Mouse (Mus musculus): ENCODE data around the gene B9d1. TPM values are rescaled to one million over a fixed set of nuclear protein-coding genes. Genes with fewer than 3 reads are reported as not detected.

B9d1 gene
- polyA plus RNA-seq (2012; ENCODE audit: low replicate concordance) = 0.84 and 1.7 TPM in 2 replicates

DNA sequence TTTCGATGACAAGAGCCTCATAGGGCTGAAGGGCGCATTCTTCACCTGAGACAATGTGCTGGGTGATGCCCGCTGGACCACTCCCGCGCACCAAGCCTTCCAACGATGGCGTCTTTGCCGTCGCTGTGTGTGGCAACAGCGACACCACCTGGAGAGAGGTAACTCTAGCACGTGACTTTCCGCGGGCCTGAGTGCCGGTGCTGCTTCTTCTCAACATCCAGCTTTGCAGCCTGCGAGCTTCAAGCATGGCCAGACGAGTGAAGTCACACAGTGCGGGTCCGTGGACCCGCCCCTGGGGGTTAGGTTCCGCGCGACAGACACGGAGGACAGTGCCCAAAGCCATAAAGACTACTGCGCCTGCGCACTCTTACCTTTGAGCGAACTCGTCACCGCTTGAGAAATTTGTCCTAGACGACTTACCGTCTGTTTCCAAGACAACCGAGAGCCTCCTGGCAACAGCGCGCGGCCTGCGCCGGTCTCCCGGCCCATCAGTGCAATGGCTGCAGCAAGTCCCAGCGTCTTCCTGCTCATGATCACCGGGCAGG lies at the start of gene B9d1:
B9d1 (plus strand) TSS at position 432 of the 545 bp plus-strand sequence.

DNA sequence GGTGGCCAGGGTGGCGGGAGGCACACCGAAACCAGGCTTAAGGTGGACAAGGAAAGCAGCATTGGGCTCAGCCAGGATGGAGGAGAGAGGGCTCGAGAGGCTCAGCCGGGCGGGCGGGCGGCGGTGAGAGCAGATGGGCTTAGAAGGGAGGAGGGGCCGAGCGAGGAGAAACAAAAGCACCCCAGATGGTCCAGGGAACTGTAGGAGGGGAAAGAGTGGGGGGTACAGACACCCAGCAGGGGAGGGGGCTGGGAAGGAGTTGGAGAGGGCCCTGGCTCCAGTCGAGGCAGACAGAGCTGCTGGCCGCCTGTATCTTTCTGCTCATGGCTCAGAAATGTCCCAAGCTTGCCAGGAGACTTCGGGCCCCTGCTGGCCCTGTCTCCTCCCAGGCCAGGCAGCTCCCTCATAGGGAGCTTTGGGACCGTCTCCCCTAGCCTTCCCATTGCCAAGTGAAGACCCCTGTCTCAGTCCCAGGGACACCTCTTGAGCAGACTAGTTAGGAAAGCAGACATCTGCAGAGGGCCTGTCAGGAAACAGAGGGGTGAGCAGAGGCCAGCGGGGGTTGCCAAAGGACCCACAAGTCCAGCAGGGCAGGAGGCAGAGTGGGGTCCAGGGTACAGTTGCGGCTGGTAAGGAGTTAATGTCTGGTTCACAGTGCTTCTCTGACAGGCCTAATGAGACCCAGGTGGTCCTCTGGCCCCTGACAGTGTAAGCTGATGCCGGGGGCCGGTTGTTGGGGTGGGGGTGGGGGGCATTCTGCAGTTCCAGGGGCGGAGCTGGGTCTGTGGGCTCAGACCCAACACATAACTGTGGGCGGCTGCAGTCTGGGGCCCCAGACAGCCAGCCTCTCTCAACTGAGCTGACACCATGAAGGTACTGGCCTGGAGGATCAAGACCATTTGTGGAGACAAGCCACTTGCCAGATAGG lies 20.1 kb upstream of the B9d1 start, which contains the start of gene Mfap4:
Mfap4 (plus strand) TSS at position 819 of the 928 bp plus-strand sequence.

DNA sequence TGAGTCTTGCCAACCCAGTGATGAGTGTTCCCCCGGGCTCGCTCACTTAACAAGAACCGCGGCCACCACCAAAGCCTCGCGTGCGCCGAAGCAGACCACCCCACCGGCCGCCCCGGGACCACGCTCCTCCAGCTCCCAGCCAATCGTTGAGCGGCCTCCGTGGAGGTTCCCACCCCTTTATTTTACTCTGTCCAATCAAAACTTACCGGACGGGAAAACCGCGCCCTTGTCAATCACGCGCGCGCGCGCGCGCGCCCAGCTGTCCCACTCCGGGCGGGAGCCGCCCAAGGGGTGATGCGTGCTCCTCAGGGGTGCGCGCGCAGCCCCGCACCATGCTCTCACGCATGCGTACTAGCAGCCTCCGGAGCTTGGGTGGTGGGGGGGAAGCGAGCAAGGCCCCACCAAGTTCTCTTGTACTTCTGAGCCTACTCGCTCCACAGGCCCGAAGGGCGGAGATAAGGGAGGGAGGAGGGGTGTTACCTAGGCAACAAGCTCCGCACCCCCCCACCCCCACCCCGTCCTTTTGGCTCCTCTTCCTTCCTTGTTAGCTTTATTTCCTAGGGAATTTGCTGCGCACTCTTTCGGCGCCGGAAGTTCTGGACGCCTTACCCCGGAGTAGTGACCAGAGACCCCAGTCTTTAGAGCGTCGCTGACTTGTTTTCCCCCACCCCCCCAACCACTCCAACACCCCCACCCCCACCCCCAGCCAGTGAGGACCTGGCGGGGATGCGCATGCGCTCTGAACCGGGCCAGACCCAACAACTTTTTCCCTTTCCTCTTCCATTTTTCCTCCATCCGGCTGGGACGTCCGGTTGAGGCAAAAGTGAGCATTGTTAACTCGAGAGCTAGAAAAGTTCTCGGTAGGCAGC lies 10.6 kb upstream of the B9d1 start, which contains the start of gene Mapk7:
Mapk7 (minus strand) TSS at position 278 of the 869 bp plus-strand sequence.

Other genes with a start within 250 kb of the B9d1 start
- 15.0 and 22.0 TPM in 2 replicates for gene Aldh3a2, start 237.7 kb upstream of the B9d1 start, polyA plus RNA-seq (2012; ENCODE audit: low replicate concordance)
- gene Slc47a2, start 162.3 kb upstream of the B9d1 start, polyA plus RNA-seq (2012; ENCODE audit: low replicate concordance) = not detected in 2 replicates
- gene Slc47a1, start 126.8 kb upstream of the B9d1 start, polyA plus RNA-seq (2012; ENCODE audit: low replicate concordance) = not detected in 2 replicates
- not detected in 2 replicates for gene Rnf112, start 51.0 kb upstream of the B9d1 start, polyA plus RNA-seq (2012; ENCODE audit: low replicate concordance)
- gene Mfap4, start 19.7 kb upstream of the B9d1 start, polyA plus RNA-seq (2012; ENCODE audit: low replicate concordance) = 0.07 TPM in 1 of 2 replicates, not detected in the other
- 40.4 and 50.3 TPM in 2 replicates for gene Mapk7, start 10.7 kb upstream of the B9d1 start, polyA plus RNA-seq (2012; ENCODE audit: low replicate concordance)
- 2.4 and 3.0 TPM in 2 replicates for gene Epn2, start 74.5 kb downstream of the B9d1 start, polyA plus RNA-seq (2012; ENCODE audit: low replicate concordance)
- gene Grap, start 148.1 kb downstream of the B9d1 start, polyA plus RNA-seq (2012; ENCODE audit: low replicate concordance) = 170 and 183 TPM in 2 replicates
- gene Fam83g, start 178.9 kb downstream of the B9d1 start, polyA plus RNA-seq (2012; ENCODE audit: low replicate concordance) = 2.4 and 5.6 TPM in 2 replicates
- 0.09 TPM in 1 of 2 replicates, not detected in the other for gene Slc5a10, start 215.7 kb downstream of the B9d1 start, polyA plus RNA-seq (2012; ENCODE audit: low replicate concordance)

Measured in hematopoietic multipotent progenitor cell, adult 10-12 weeks (in vitro differentiated cells).